Mouse (Mus musculus) midbrain, postnatal 0 days (tissue): ENCODE results near the gene Syndig1. TPM values are rescaled to one million over a fixed set of nuclear protein-coding genes. Genes with fewer than 3 reads are reported as not detected.

Source experiments
- ATAC-seq: fragments of 200-750 bp; cut with Nextera tagmentation; 2 replicates; pipeline ENCODE4 v1.8.0; 2017; ENCODE audit warnings: moderate number of reproducible peaks, mild to moderate bottlenecking, moderate TSS enrichment, moderate library complexity; ENCODE audit not compliant: low FRiP score
- DNase-seq: peaks from one replicate; pipeline ENCODE4 v3.0.0-alpha.2; 2015; ENCODE audit warnings: low spot score
- H3K27ac ChIP-seq: fragments of 300-500 bp; sonication (generic); 2 replicates; pipeline ENCODE4 v1.5.1; 2014; ENCODE audit warnings: low read depth, mild to moderate bottlenecking, low read length, mixed read lengths
- H3K27me3 ChIP-seq: fragments of 300-500 bp; sonication (generic); 2 replicates; pipeline ENCODE4 v1.6.1; 2014; ENCODE audit warnings: low read length, control low read depth, mixed read lengths; ENCODE audit not compliant: insufficient read depth
- H3K36me3 ChIP-seq: fragments of 300-500 bp; sonication (generic); 2 replicates; pipeline ENCODE4 v1.6.1; 2014; ENCODE audit warnings: low read length, control low read depth, mixed read lengths; ENCODE audit not compliant: insufficient read depth
- H3K4me1 ChIP-seq: fragments of 300-500 bp; sonication (generic); 2 replicates; pipeline ENCODE4 v1.6.1; 2014; ENCODE audit warnings: mild to moderate bottlenecking, control low read depth, antibody characterized with exemption, low read length, mixed read lengths; ENCODE audit not compliant: insufficient read depth
- H3K4me2 ChIP-seq: fragments of 300-500 bp; sonication (generic); 2 replicates; pipeline ENCODE4 v1.6.1; 2014; ENCODE audit warnings: low read depth, mild to moderate bottlenecking, low read length, mixed read lengths; ENCODE audit not compliant: poor library complexity, severe bottlenecking
- H3K4me3 ChIP-seq: fragments of 300-500 bp; sonication (generic); 2 replicates; pipeline ENCODE4 v1.5.1; 2014; ENCODE audit warnings: low read depth, mild to moderate bottlenecking, low read length, moderate library complexity
- H3K9ac ChIP-seq: fragments of 300-500 bp; sonication (generic); replicated peaks from 2 replicates; pipeline ENCODE4 v1.6.1; 2014; ENCODE audit warnings: mild to moderate bottlenecking, low read length, moderate library complexity, mixed read lengths; ENCODE audit not compliant: poor library complexity, severe bottlenecking
- H3K9me3 ChIP-seq: fragments of 300-500 bp; sonication (generic); 2 replicates; pipeline ENCODE4 v1.6.1; 2016; ENCODE audit warnings: low read length, control low read depth
- CTCF ChIP-seq: IDR thresholded peaks from 2 replicates; pipeline ENCODE4 v1.5.1; 2016; ENCODE audit warnings: antibody characterized with exemption, mild to moderate bottlenecking
- WGBS: fragments of 180-500 bp; shearing (Covaris S2); extraction: QIAGEN DNeasy Blood & Tissue Kit; methylation state at CpG from one replicate; pipeline ENCODE4 v1.1.7; 2014; 5-methylcytosine and 5-hydroxymethylcytosine counted together
- polyA plus RNA-seq: library from polyadenylated mRNA; unstranded; fragments of >200 nt; fragmentation: Nextera tagmentation; extraction: Ambion mirVana; gene quantifications from 2 replicates; pipeline ENCODE4 v1.2.1, GENCODE M21; 2015
- total RNA-seq: library from RNA; depleted of rRNA; stranded (reverse); fragments of >200 nt; gene quantifications from 2 replicates; pipeline ENCODE4 v1.2.3, GENCODE M21; 2014

Gene Syndig1
- total and polyA plus RNA-seq, 2 experiments from 2014 or later, result 28.6 to 35.7 TPM

GRCm38 (mm10) chr2:149929986-149930385 lies 101.0 kb downstream of the Syndig1 start:
- no peak overlapping the region for H3K4me2 ChIP-seq
- H3K27me3 ChIP-seq, result no peaks in the 10 kb centered on the region
- DNase-seq (no peak), ATAC-seq (no peak)
- H3K9ac ChIP-seq, result no peak overlapping the region
- no peaks in the 10 kb centered on the region for H3K9me3 ChIP-seq
- no peak for TF ChIP-seq CTCF
- 70% methylated on average over 5 of the region's 5 CpGs for WGBS
- no peak overlapping the region for H3K27ac ChIP-seq
- H3K4me1 ChIP-seq, result no peaks in the 10 kb centered on the region
- no peaks in the 10 kb centered on the region for H3K36me3 ChIP-seq
- no peak overlapping the region for H3K4me3 ChIP-seq

GRCm38 (mm10) chr2:149931111-149931510 lies 102.1 kb downstream of the Syndig1 start:
- TF ChIP-seq CTCF, result no peak
- WGBS, result 69% methylated on average over 2 of the region's 2 CpGs
- H3K9ac ChIP-seq, result no peak overlapping the region

GRCm38 (mm10) chr2:149932095-149932494 lies 103.1 kb downstream of the Syndig1 start:
- no peak for TF ChIP-seq CTCF
- Histone ChIP-seq H3K27me3 (no peaks in the 10 kb centered on the region), H3K27ac (no peak overlapping the region), H3K4me3 (no peak overlapping the region), H3K9ac (no peak overlapping the region), H3K36me3 (no peaks in the 10 kb centered on the region), H3K9me3 (no peaks in the 10 kb centered on the region), H3K4me2 (no peak overlapping the region), H3K4me1 (no peaks in the 10 kb centered on the region)
- DNase-seq (no peak), ATAC-seq (no peak)

More at GRCm38 (mm10) chr2:149931111-149931510, 102.1 kb downstream of the Syndig1 start:
- Histone ChIP-seq H3K27ac (no peak overlapping the region), H3K36me3 (no peaks in the 10 kb centered on the region), H3K4me1 (no peaks in the 10 kb centered on the region), H3K4me3 (no peak overlapping the region), H3K27me3 (no peaks in the 10 kb centered on the region), H3K4me2 (no peak overlapping the region), H3K9me3 (no peaks in the 10 kb centered on the region)
- no peak for DNase-seq
- ATAC-seq, result no peak

- no peaks in the 10 kb centered on the region for H3K27me3 ChIP-seq
- H3K27ac ChIP-seq, result no peak overlapping the region; the same call in 1 of the 2 replicates
- H3K36me3 ChIP-seq, result no peaks in the 10 kb centered on the region
- H3K9ac ChIP-seq, result no peak overlapping the region
- H3K4me1 ChIP-seq, result no peaks in the 10 kb centered on the region
- H3K4me2 ChIP-seq, result no peak overlapping the region
- 18% methylated on average over 2 of the region's 2 CpGs for WGBS
- ATAC-seq, result no peak
- H3K9me3 ChIP-seq, result no peaks in the 10 kb centered on the region
- no peak for DNase-seq
- TF ChIP-seq CTCF, result no peak
- no peak overlapping the region for H3K4me3 ChIP-seq
These were observed 104.4 kb downstream of the Syndig1 start for GRCm38 (mm10) chr2:149933247-149933898.

- H3K9ac ChIP-seq, result no peak overlapping the region
- no peak for ATAC-seq
- no peak overlapping the region for H3K27ac ChIP-seq
- no peak overlapping the region for H3K4me2 ChIP-seq
- H3K36me3 ChIP-seq, result no peaks in the 10 kb centered on the region
- 9% methylated on average over 4 of the region's 4 CpGs for WGBS
- no peak for TF ChIP-seq CTCF
- H3K4me1 ChIP-seq, result no peaks in the 10 kb centered on the region
- no peaks in the 10 kb centered on the region for H3K9me3 ChIP-seq
- no peaks in the 10 kb centered on the region for H3K27me3 ChIP-seq
- DNase-seq, result no peak
- no peak overlapping the region for H3K4me3 ChIP-seq
These were observed 105.1 kb downstream of the Syndig1 start for GRCm38 (mm10) chr2:149934139-149934538.

- TF ChIP-seq CTCF, result no peak
- no peak for ATAC-seq
- Histone ChIP-seq H3K27me3 (no peaks in the 10 kb centered on the region), H3K9ac (no peak overlapping the region), H3K36me3 (no peaks in the 10 kb centered on the region), H3K27ac (no peak overlapping the region), H3K9me3 (no peaks in the 10 kb centered on the region), H3K4me2 (no peak overlapping the region), H3K4me3 (no peak overlapping the region), H3K4me1 (no peaks in the 10 kb centered on the region)
- WGBS, result 61% methylated on average over 4 of the region's 4 CpGs
- no peak for DNase-seq
These were observed 109.8 kb downstream of the Syndig1 start for GRCm38 (mm10) chr2:149938829-149939228.
